Mouse (Mus musculus): ENCODE measurements at regions not wholly inside any gene's neighbourhood (a gene's known extent, or its start where the extent isn't known, plus 50 kb on each side); places are given as distances from the start of the nearest gene placed in this dataset.

- TF ChIP-seq MYOG (IDR thresholded peaks at IDR 0.05; ENCODE audit: control insufficient read depth, extremely low read depth, insufficient read length) (no peak), CEBPB (IDR thresholded peaks at IDR 0.05; ENCODE audit: low read depth) (no peak), CTCF (IDR thresholded peaks at IDR 0.05; ENCODE audit: control insufficient read depth, insufficient read depth, insufficient read length) (no peak), FOSL1 (IDR thresholded peaks at IDR 0.05; ENCODE audit: insufficient read depth, low read length, poor library complexity, severe bottlenecking) (no peak), USF1 (IDR thresholded peaks at IDR 0.05; ENCODE audit: low read depth) (no peak), MAX (IDR thresholded peaks at IDR 0.05) (no peak), MYOD1 (IDR thresholded peaks at IDR 0.05; ENCODE audit: control insufficient read depth, insufficient read length, low read depth) (no peak)
Measured at GRCm38 (mm10) chr13:90584766-90585165, 320.4 kb downstream of the Atp6ap1l start.

GRCm38 (mm10) chr13:90575371-90575770, 329.8 kb downstream of the Atp6ap1l start:
- Histone ChIP-seq H3K36me3 (ENCODE audit: control insufficient read depth, insufficient read depth) (no peaks in the 10 kb centered on the region), H3ac (ENCODE audit: control insufficient read depth, insufficient read length, low read depth) (no peak overlapping the region), H3K27me3 (ENCODE audit: control insufficient read depth, insufficient read depth, insufficient read length) (no peaks in the 10 kb centered on the region), H3K79me2 (ENCODE audit: control insufficient read depth, insufficient read depth) (no peaks in the 10 kb centered on the region), H3K4me3 (ENCODE audit: insufficient read depth, poor library complexity, severe bottlenecking) (no peak overlapping the region), H3K79me3 (ENCODE audit: low read depth) (no peaks in the 10 kb centered on the region)
- TF ChIP-seq MYOD1 (IDR thresholded peaks at IDR 0.05; ENCODE audit: control insufficient read depth, insufficient read length, low read depth) = no peak
- TF ChIP-seq MYOG (IDR thresholded peaks at IDR 0.05; ENCODE audit: control insufficient read depth, extremely low read depth, insufficient read length) = no peak
- TF ChIP-seq MAX (IDR thresholded peaks at IDR 0.05) = no peak
- TF ChIP-seq USF1 (IDR thresholded peaks at IDR 0.05; ENCODE audit: low read depth) = no peak
- no peak for TF ChIP-seq FOSL1 (IDR thresholded peaks at IDR 0.05; ENCODE audit: insufficient read depth, low read length, poor library complexity, severe bottlenecking)
- TF ChIP-seq CEBPB (IDR thresholded peaks at IDR 0.05; ENCODE audit: low read depth) = no peak
- TF ChIP-seq CTCF (IDR thresholded peaks at IDR 0.05; ENCODE audit: control insufficient read depth, insufficient read depth, insufficient read length) = no peak

More at GRCm38 (mm10) chr13:90584766-90585165, 320.4 kb downstream of the Atp6ap1l start:
- Histone ChIP-seq H3K79me3 (ENCODE audit: low read depth) (no peaks in the 10 kb centered on the region), H3K4me3 (ENCODE audit: insufficient read depth, poor library complexity, severe bottlenecking) (no peak overlapping the region), H3K27me3 (ENCODE audit: control insufficient read depth, insufficient read depth, insufficient read length) (no peaks in the 10 kb centered on the region), H3K36me3 (ENCODE audit: control insufficient read depth, insufficient read depth) (no peaks in the 10 kb centered on the region), H3K79me2 (ENCODE audit: control insufficient read depth, insufficient read depth) (no peaks in the 10 kb centered on the region), H3ac (ENCODE audit: control insufficient read depth, insufficient read length, low read depth) (no peak overlapping the region)

GRCm38 (mm10) chr13:90572580-90572979, 332.6 kb downstream of the Atp6ap1l start:
- no peaks in the 10 kb centered on the region for H3K36me3 ChIP-seq (ENCODE audit: control insufficient read depth, insufficient read depth)
- no peaks in the 10 kb centered on the region for H3K27me3 ChIP-seq (ENCODE audit: control insufficient read depth, insufficient read depth, insufficient read length)
- H3K79me2 ChIP-seq (ENCODE audit: control insufficient read depth, insufficient read depth) = no peaks in the 10 kb centered on the region
- TF ChIP-seq MYOG (IDR thresholded peaks at IDR 0.05; ENCODE audit: control insufficient read depth, extremely low read depth, insufficient read length) (no peak), FOSL1 (IDR thresholded peaks at IDR 0.05; ENCODE audit: insufficient read depth, low read length, poor library complexity, severe bottlenecking) (no peak), CEBPB (IDR thresholded peaks at IDR 0.05; ENCODE audit: low read depth) (no peak), CTCF (IDR thresholded peaks at IDR 0.05; ENCODE audit: control insufficient read depth, insufficient read depth, insufficient read length) (no peak), MYOD1 (IDR thresholded peaks at IDR 0.05; ENCODE audit: control insufficient read depth, insufficient read length, low read depth) (no peak), MAX (IDR thresholded peaks at IDR 0.05) (no peak), USF1 (IDR thresholded peaks at IDR 0.05; ENCODE audit: low read depth) (no peak)
- H3K79me3 ChIP-seq (ENCODE audit: low read depth) = no peaks in the 10 kb centered on the region
- no peak overlapping the region for H3ac ChIP-seq (ENCODE audit: control insufficient read depth, insufficient read length, low read depth)
- no peak overlapping the region for H3K4me3 ChIP-seq (ENCODE audit: insufficient read depth, poor library complexity, severe bottlenecking)

- TF ChIP-seq MYOD1 (IDR thresholded peaks at IDR 0.05; ENCODE audit: control insufficient read depth, insufficient read length, low read depth) (no peak), FOSL1 (IDR thresholded peaks at IDR 0.05; ENCODE audit: insufficient read depth, low read length, poor library complexity, severe bottlenecking) (no peak), MYOG (IDR thresholded peaks at IDR 0.05; ENCODE audit: control insufficient read depth, extremely low read depth, insufficient read length) (no peak), USF1 (IDR thresholded peaks at IDR 0.05; ENCODE audit: low read depth) (no peak), CEBPB (IDR thresholded peaks at IDR 0.05; ENCODE audit: low read depth) (no peak), MAX (IDR thresholded peaks at IDR 0.05) (no peak), CTCF (IDR thresholded peaks at IDR 0.05; ENCODE audit: control insufficient read depth, insufficient read depth, insufficient read length) (no peak)
- H3K27me3 ChIP-seq (ENCODE audit: control insufficient read depth, insufficient read depth, insufficient read length) = no peaks in the 10 kb centered on the region
- no peak overlapping the region for H3ac ChIP-seq (ENCODE audit: control insufficient read depth, insufficient read length, low read depth)
- H3K36me3 ChIP-seq (ENCODE audit: control insufficient read depth, insufficient read depth) = no peaks in the 10 kb centered on the region
- H3K79me2 ChIP-seq (ENCODE audit: control insufficient read depth, insufficient read depth) = no peaks in the 10 kb centered on the region
- no peak overlapping the region for H3K4me3 ChIP-seq (ENCODE audit: insufficient read depth, poor library complexity, severe bottlenecking)
- H3K79me3 ChIP-seq (ENCODE audit: low read depth) = no peaks in the 10 kb centered on the region
Measured at GRCm38 (mm10) chr13:90563183-90563840, 341.8 kb downstream of the Atp6ap1l start.

- Histone ChIP-seq H3K79me2 (ENCODE audit: control insufficient read depth, insufficient read depth) (no peaks in the 10 kb centered on the region), H3K27me3 (ENCODE audit: control insufficient read depth, insufficient read depth, insufficient read length) (no peaks in the 10 kb centered on the region), H3K4me3 (ENCODE audit: insufficient read depth, poor library complexity, severe bottlenecking) (no peak overlapping the region), H3K79me3 (ENCODE audit: low read depth) (no peaks in the 10 kb centered on the region), H3ac (ENCODE audit: control insufficient read depth, insufficient read length, low read depth) (no peak overlapping the region), H3K36me3 (ENCODE audit: control insufficient read depth, insufficient read depth) (no peaks in the 10 kb centered on the region)
- TF ChIP-seq MYOG (IDR thresholded peaks at IDR 0.05; ENCODE audit: control insufficient read depth, extremely low read depth, insufficient read length) (no peak), FOSL1 (IDR thresholded peaks at IDR 0.05; ENCODE audit: insufficient read depth, low read length, poor library complexity, severe bottlenecking) (no peak), USF1 (IDR thresholded peaks at IDR 0.05; ENCODE audit: low read depth) (no peak), CTCF (IDR thresholded peaks at IDR 0.05; ENCODE audit: control insufficient read depth, insufficient read depth, insufficient read length) (no peak), MYOD1 (IDR thresholded peaks at IDR 0.05; ENCODE audit: control insufficient read depth, insufficient read length, low read depth) (no peak), CEBPB (IDR thresholded peaks at IDR 0.05; ENCODE audit: low read depth) (no peak), MAX (IDR thresholded peaks at IDR 0.05) (no peak)
Measured at GRCm38 (mm10) chr13:90560095-90560494, 345.1 kb downstream of the Atp6ap1l start.
